Mouse (Mus musculus) stomach, embryonic 15.5 days (tissue): ENCODE measurements around the gene Cd200r1. TPM values are rescaled to one million over a fixed set of nuclear protein-coding genes. Genes with fewer than 3 reads are reported as not detected.
"Not testable (repeated sequence)": the region's sequence is repeated elsewhere in the genome, so short reads cannot be mapped to it uniquely, and the experiment has no call there.

Source experiments
- ATAC-seq: fragments of 200-750 bp; cut with Nextera tagmentation; 2 replicates; pipeline ENCODE4 v1.8.0; 2017; ENCODE audit warnings: low read depth, moderate number of reproducible peaks, moderate TSS enrichment; ENCODE audit not compliant: insufficient read depth, low FRiP score
- H3K27ac ChIP-seq: fragments of 300-500 bp; sonication (generic); 2 replicates; pipeline ENCODE4 v1.5.1; 2015; ENCODE audit warnings: mild to moderate bottlenecking, inconsistent platforms
- H3K27me3 ChIP-seq: fragments of 300-500 bp; sonication (generic); replicated peaks from 2 replicates; pipeline ENCODE4 v1.6.1; 2015; ENCODE audit warnings: inconsistent platforms
- H3K36me3 ChIP-seq: fragments of 300-500 bp; sonication (generic); 2 replicates; pipeline ENCODE4 v1.6.1; 2015; ENCODE audit warnings: inconsistent platforms
- H3K4me1 ChIP-seq: fragments of 300-500 bp; sonication (generic); 2 replicates; pipeline ENCODE4 v1.6.1; 2015; ENCODE audit warnings: inconsistent platforms
- H3K4me2 ChIP-seq: fragments of 300-500 bp; sonication (generic); 2 replicates; pipeline ENCODE4 v1.6.1; 2015; ENCODE audit warnings: mild to moderate bottlenecking, inconsistent platforms
- H3K4me3 ChIP-seq: fragments of 300-500 bp; sonication (generic); replicated peaks from 2 replicates; pipeline ENCODE4 v1.5.1; 2015; ENCODE audit warnings: inconsistent platforms
- H3K9ac ChIP-seq: fragments of 300-500 bp; sonication (generic); 2 replicates; pipeline ENCODE4 v1.6.1; 2015; ENCODE audit warnings: inconsistent platforms
- H3K9me3 ChIP-seq: fragments of 300-500 bp; sonication (generic); 2 replicates; pipeline ENCODE4 v1.6.1; 2016; ENCODE audit warnings: inconsistent platforms
- WGBS: fragments of 180-500 bp; shearing (Covaris S2); methylation state at CpG from one replicate; pipeline ENCODE4 v1.1.7; 2015; 5-methylcytosine and 5-hydroxymethylcytosine counted together
- polyA plus RNA-seq: library from polyadenylated mRNA; unstranded; fragments of >200 nt; fragmentation: Nextera tagmentation; extraction: Ambion mirVana; gene quantifications from 2 replicates; pipeline ENCODE4 v1.2.1, GENCODE M21; 2015

Gene Cd200r1
- polyA plus RNA-seq, 1 experiment from 2014 or later = 1.7 TPM

DNA sequence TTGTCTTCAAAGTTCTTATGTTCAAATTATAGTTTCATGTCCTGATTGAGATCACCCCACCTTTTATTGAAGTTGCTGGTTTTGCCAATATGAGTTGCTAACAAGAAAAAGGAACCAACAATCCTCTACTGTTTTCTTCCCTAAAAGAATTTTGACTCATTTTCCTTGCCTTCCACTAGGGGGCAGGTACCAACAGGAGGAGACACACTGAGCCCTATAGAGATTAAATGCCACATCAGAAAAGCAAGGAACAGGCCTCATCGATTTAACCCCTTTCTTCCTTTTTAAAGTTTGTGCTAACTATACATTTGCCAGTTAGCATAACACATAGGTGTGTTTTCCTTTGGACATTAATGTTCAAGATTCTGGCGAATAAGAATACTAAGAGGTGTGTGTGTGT lies 2.4 kb downstream of the Cd200r1 start:
- no peaks in the 10 kb centered on the region for H3K9me3 ChIP-seq
- H3K9ac ChIP-seq = no peak overlapping the region
- WGBS = 38% methylated on average over 2 of the region's 2 CpGs
- H3K27ac ChIP-seq = no peak overlapping the region
- ATAC-seq = no peak
- no peak overlapping the region for H3K4me2 ChIP-seq
- no peaks in the 10 kb centered on the region for H3K27me3 ChIP-seq
- no peak overlapping the region for H3K4me3 ChIP-seq
- H3K4me1 ChIP-seq = no peaks in the 10 kb centered on the region
- H3K36me3 ChIP-seq = no peaks in the 10 kb centered on the region

DNA sequence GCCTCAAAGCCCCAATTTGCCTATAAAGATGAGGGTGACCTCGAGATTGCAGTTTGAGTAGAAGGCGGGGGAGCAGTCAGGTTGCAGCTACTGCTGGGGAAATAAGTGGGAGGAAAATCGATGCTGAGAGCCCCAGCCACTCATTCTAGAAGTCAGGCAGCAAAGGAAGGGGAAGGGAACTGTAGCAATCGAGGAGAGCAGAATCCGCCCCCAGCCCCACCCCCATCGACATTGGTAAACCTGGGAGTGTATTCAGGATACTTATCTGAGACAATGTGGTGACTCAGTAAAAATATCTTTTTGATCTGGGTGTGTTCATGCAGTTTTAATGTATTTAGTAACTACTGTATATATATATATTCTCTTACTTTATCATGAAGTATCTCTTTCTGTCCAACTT lies 7.0 kb downstream of the Cd200r1 start:
- Histone ChIP-seq H3K27me3 (no peaks in the 10 kb centered on the region), H3K9me3 (no peaks in the 10 kb centered on the region), H3K9ac (no peak overlapping the region), H3K4me2 (no peak overlapping the region), H3K36me3 (no peaks in the 10 kb centered on the region), H3K4me1 (no peaks in the 10 kb centered on the region), H3K4me3 (no peak overlapping the region), H3K27ac (no peak overlapping the region)
- ATAC-seq = no peak
- WGBS = 59% methylated on average over 6 of the region's 6 CpGs

DNA sequence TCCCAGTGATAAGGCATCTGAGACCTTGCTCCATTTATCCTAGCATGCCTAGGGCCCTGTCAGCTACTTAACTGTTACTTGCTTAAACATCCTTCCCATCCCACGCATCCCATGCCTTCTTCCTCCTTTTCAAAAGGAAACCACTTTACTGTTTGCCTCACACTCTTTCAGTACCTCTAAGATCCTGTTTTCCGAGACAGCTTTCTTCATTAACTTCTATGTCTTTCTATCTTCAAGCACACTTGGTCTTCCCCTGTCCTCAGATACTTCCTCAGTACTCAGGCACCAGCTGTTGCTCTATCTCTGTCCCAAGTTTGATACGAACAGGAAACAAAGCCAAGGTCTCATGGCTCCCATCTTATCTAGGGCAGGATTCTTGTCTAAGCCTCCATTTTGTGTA lies 8.1 kb downstream of the Cd200r1 start:
- H3K4me3 ChIP-seq = no peak overlapping the region
- H3K27ac ChIP-seq = no peak overlapping the region
- H3K27me3 ChIP-seq = no peaks in the 10 kb centered on the region
- no peaks in the 10 kb centered on the region for H3K9me3 ChIP-seq
- H3K4me2 ChIP-seq = no peak overlapping the region
- ATAC-seq = no peak
- 72% methylated on average over 3 of the region's 3 CpGs for WGBS
- H3K36me3 ChIP-seq = no peaks in the 10 kb centered on the region
- no peaks in the 10 kb centered on the region for H3K4me1 ChIP-seq
- H3K9ac ChIP-seq = no peak overlapping the region

DNA sequence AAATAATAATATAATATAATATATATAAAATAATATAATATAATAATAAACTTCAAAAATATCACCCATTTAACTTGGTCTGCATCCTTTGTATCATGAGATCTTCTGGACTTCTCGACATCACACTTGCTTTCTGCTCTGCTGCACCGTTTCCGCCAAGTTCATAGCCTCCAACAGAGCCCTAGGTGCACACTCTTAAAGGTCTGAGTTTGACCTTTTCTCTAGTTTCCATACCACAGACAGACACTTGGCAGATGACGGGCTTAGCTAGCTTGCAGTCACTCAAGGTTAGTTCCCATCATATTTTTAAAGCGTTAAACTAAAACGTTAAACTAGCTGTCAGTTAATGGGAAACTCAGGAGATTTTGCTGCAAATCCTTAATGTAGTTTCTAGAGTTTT lies 8.7 kb downstream of the Cd200r1 start:
- no peak overlapping the region for H3K4me2 ChIP-seq
- 82% methylated on average over 6 of the region's 6 CpGs for WGBS
- H3K27me3 ChIP-seq = no peaks in the 10 kb centered on the region
- no peaks in the 10 kb centered on the region for H3K9me3 ChIP-seq
- no peaks in the 10 kb centered on the region for H3K4me1 ChIP-seq
- no peak for ATAC-seq
- no peak overlapping the region for H3K9ac ChIP-seq
- H3K27ac ChIP-seq = no peak overlapping the region
- H3K36me3 ChIP-seq = no peaks in the 10 kb centered on the region
- H3K4me3 ChIP-seq = no peak overlapping the region

DNA sequence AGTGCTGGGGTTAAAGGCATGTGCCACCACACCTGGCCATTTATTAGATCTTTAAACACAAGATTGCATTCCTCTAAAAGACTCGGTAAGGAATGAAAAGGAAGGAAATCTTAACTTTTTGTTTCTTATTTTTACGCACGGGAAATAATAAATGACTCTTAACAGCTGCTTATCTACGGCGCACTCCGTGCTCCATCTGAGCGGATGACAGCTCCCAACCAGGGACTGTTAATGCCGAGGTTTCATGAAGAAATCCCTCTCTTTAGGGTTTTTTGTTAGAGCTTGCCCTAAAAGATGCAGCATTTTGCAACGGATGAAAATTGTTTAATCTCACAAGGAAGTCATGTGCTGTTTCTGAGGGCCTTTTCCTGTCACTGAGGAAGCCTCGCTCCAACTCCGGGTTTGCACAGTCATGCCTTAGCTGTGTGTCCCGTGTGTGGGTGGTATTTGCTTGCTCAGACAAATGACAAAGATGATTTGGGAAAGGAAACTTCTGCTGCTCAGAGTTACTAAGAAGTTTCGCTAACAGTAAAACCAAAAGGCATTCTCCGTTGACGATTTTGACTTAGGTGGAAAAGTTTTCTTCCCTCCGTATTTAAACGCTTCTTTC lies 13.1 kb downstream of the Cd200r1 start:
- Histone ChIP-seq H3K4me1 (no peaks in the 10 kb centered on the region), H3K9me3 (no peaks in the 10 kb centered on the region), H3K9ac (no peak overlapping the region), H3K27ac (peak overlapping the region; percentile 11; the same call in 1 of the 2 replicates), H3K4me3 (no peak overlapping the region), H3K4me2 (peak overlapping the region; percentile 36), H3K36me3 (no peaks in the 10 kb centered on the region), H3K27me3 (no peaks in the 10 kb centered on the region)
- WGBS = 41% methylated on average over 17 of the region's 17 CpGs
- no peak; the same call in 1 of the 2 replicates for ATAC-seq

- no peaks in the 10 kb centered on the region for H3K9me3 ChIP-seq
- H3K4me2 ChIP-seq = no peak overlapping the region
- no peak overlapping the region for H3K4me3 ChIP-seq
- no peak overlapping the region for H3K27ac ChIP-seq
- 84% methylated on average over 5 of the region's 5 CpGs for WGBS
- H3K9ac ChIP-seq = no peak overlapping the region
- H3K36me3 ChIP-seq = no peaks in the 10 kb centered on the region
- no peaks in the 10 kb centered on the region for H3K4me1 ChIP-seq
- H3K27me3 ChIP-seq = no peaks in the 10 kb centered on the region
- ATAC-seq = no peak
Observed at GRCm38 (mm10) chr16:44779494-44779893, 14.0 kb downstream of the Cd200r1 start.

DNA sequence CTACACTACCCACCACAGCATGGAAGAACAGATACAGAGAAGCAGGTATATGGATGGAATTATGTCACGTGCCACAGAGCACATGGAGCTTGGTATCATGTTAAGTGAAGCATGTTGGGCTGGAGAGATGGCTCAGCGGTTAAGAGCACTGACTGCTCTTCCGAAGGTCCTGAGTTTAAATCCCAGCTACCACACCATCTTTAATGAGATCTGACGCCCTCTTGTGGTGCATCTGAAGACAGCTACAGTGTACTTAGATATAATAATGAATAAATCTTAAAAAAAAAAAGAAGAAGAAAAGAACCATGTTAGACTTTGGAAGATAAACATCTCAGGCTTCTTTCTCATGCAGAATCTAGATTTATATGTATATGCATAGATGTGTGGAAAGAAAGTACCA lies 15.2 kb downstream of the Cd200r1 start:
- Histone ChIP-seq H3K27ac (no peak overlapping the region), H3K4me1 (no peaks in the 10 kb centered on the region), H3K4me3 (no peak overlapping the region), H3K4me2 (no peak overlapping the region), H3K36me3 (no peaks in the 10 kb centered on the region), H3K9ac (no peak overlapping the region), H3K27me3 (no peaks in the 10 kb centered on the region), H3K9me3 (no peaks in the 10 kb centered on the region)
- WGBS = 74% methylated on average over 4 of the region's 4 CpGs
- ATAC-seq = no peak

DNA sequence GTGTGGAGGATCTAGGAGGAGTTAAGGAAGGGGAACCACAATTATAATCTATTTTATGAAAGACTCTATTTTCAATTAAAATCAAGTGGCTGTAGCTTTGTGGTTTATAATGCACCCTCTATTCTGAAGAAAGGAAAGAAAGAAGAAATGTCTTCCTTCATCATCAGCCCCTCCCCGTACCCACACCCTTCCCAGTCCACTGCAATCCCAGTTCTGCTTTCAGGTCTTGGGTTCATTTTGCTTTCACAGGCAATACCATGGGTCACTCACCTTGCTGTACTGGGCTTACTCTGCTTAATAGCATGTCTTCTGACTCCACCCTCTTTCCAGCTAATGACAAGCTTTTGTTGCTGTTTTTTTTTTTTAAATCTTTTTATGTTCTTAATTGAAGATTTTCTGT lies 21.4 kb downstream of the Cd200r1 start:
- Histone ChIP-seq H3K4me2 (no peak overlapping the region), H3K4me3 (no peak overlapping the region), H3K9ac (no peak overlapping the region), H3K4me1 (no peaks in the 10 kb centered on the region), H3K36me3 (no peaks in the 10 kb centered on the region), H3K27ac (no peak overlapping the region), H3K9me3 (no peaks in the 10 kb centered on the region), H3K27me3 (no peaks in the 10 kb centered on the region)
- no peak for ATAC-seq
- WGBS = 84% methylated on average over 1 of the region's 1 CpGs

DNA sequence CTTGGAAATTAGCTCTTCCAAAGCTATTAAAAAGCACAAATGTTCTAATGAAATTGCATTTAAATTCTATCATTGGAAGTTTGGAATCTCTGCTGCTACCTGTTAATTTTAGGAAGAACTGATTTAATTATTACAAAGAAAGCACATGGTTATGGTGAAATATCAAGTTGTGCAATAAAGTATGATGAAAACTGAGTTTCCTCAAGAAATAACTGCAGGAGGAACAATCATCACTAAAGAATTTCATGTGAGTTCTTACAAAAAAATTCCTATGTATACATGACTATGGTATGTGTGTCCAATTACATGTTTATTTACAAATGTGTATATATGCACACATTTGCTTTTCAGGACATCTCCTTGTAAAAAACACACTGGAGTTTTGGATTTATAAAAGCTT lies 28.9 kb downstream of the Cd200r1 start:
- H3K4me1 ChIP-seq = no peaks in the 10 kb centered on the region
- ATAC-seq = no peak
- no peaks in the 10 kb centered on the region for H3K9me3 ChIP-seq

GRCm38 (mm10) chr16:44805976-44806375 lies 40.4 kb downstream of the Cd200r1 start:
- H3K27me3 ChIP-seq = no peaks in the 10 kb centered on the region
- H3K4me2 ChIP-seq = no peak overlapping the region
- H3K4me3 ChIP-seq = no peak overlapping the region
- H3K27ac ChIP-seq = no peak overlapping the region
- H3K9ac ChIP-seq = no peak overlapping the region
- H3K4me1 ChIP-seq = no peaks in the 10 kb centered on the region
- H3K36me3 ChIP-seq = no peaks in the 10 kb centered on the region
- ATAC-seq = no peak
- H3K9me3 ChIP-seq = no peaks in the 10 kb centered on the region

More for the DNA sequence above, 28.9 kb downstream of the Cd200r1 start:
- H3K36me3 ChIP-seq = no peaks in the 10 kb centered on the region
- H3K4me3 ChIP-seq = no peak overlapping the region
- H3K4me2 ChIP-seq = no peak overlapping the region
- H3K27me3 ChIP-seq = no peaks in the 10 kb centered on the region
- H3K27ac ChIP-seq = no peak overlapping the region
- H3K9ac ChIP-seq = no peak overlapping the region

DNA sequence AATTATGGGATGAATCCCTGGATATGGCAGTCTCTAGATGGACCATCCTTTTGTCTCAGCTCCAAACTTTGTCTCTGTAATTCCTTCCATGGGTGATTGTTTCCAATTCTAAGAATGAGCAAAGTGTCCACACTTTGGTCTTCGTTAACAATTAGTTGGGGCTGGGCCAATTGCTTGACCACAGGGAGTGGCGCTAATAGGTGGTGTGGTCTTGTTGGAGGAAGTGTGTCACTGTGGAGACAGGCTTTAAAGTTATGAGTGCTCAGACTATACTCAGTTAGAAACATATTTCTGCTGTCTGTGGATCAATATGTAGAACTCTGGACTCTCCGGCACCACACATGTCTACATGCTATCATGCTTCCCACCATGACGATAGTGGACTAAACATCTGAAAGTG lies 44.7 kb downstream of the Cd200r1 start:
- not testable (repeated sequence) for H3K4me1 ChIP-seq, H3K27me3 ChIP-seq, H3K9me3 ChIP-seq, H3K27ac ChIP-seq, ATAC-seq, H3K4me3 ChIP-seq, H3K9ac ChIP-seq, H3K36me3 ChIP-seq, H3K4me2 ChIP-seq
- WGBS = 95% methylated on average over 4 of the region's 4 CpGs

- Histone ChIP-seq H3K36me3 (no peaks in the 10 kb centered on the region), H3K4me1 (no peaks in the 10 kb centered on the region), H3K27ac (no peak within 1 kb of the TSS), H3K9ac (no peak within 1 kb of the TSS), H3K9me3 (no peaks in the 10 kb centered on the region), H3K4me3 (no peak within 1 kb of the TSS), H3K27me3 (no peaks in the 10 kb centered on the region), H3K4me2 (no peak within 1 kb of the TSS)
- ATAC-seq = no peak
- WGBS = 89% methylated on average over 3 of the region's 3 CpGs
Observed at GRCm38 (mm10) chr16:44811544-44811943, 46.0 kb downstream of the Cd200r1 start, which contains the start of gene Cd200r4. Gene Cd200r4 (plus strand): TSS chr16:44811733.

DNA sequence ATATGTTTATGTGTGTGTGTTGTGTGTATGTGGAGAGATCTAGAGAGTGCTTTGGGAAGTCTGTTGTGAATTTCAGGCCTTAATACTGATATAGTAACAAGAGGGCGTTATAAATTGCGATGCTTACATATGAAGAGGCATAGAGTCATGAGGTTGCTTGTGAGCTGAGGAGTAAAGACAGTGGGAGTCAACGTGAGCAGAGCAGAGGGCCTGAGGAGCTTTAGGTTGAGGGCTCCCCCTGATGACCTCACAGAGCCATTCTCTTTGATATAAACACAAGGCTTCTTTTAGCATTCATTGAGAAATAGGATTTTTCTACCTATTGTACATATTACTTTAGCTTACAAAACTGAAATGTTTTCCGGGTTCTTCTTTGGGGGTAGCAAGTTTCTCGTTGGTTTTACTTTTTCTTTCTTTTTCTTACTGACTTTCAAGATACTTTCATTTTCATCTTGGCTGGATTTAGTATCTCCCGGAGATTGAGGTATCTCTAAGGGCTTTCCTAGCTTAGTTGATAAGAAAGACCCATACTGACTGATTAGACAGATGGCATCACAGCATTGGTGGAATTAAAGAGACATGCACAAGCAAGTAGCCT lies 47.0 kb downstream of the Cd200r1 start:
- H3K27ac ChIP-seq = no peak overlapping the region
- H3K27me3 ChIP-seq = no peaks in the 10 kb centered on the region
- no peak for ATAC-seq
- no peaks in the 10 kb centered on the region for H3K4me1 ChIP-seq
- no peak overlapping the region for H3K4me3 ChIP-seq
- no peak overlapping the region for H3K9ac ChIP-seq
- no peak overlapping the region for H3K4me2 ChIP-seq
- WGBS = 81% methylated on average over 6 of the region's 6 CpGs
- no peaks in the 10 kb centered on the region for H3K9me3 ChIP-seq
- no peaks in the 10 kb centered on the region for H3K36me3 ChIP-seq
